Mouse (Mus musculus) small intestine, adult 2 months (tissue): ENCODE data around the gene Crip1.
A peak's percentile ranks its signal among the peaks of the same experiment; 100 is the strongest.

Experiments
- CTCF ChIP-seq: fragments of 200-500 bp; IDR thresholded peaks from 2 replicates; pipeline ENCODE4 v1.5.1; 2012; ENCODE audit warnings: low read depth, mild to moderate bottlenecking, control low read depth, inconsistent platforms, low read length, moderate library complexity, mixed read lengths; ENCODE audit not compliant: insufficient replicate concordance, insufficient read length; ENCODE audit errors: extremely low read depth
- POLR2A ChIP-seq: fragments of 200-500 bp; IDR thresholded peaks from 2 replicates; pipeline ENCODE4 v1.6.1; 2012; ENCODE audit warnings: low read depth, mild to moderate bottlenecking, control low read depth, inconsistent platforms, low read length, moderate library complexity

- TF ChIP-seq CTCF (peak; percentile 96), POLR2A (no peak; the same call in 1 of the 2 replicates)
These were observed 9.9 kb downstream of the Crip1 start, which contains the start of gene Tedc1 for GRCm38 (mm10) chr12:113155887-113156539.
